Mouse (Mus musculus): Measurements from ENCODE around the gene Cab39l.
A peak's percentile ranks its signal among the peaks of the same experiment; 100 is the strongest.
"Not testable (repeated sequence)": the region's sequence is repeated elsewhere in the genome, so short reads cannot be mapped to it uniquely, and the experiment has no call there.

Cab39l gene

GRCm38 (mm10) chr14:59440558-59441471 lies at the start of gene Cab39l, which contains the start of gene Setdb2:
Gene Cab39l, plus strand, starts transcription at chr14:59440972.
Gene Setdb2, minus strand, starts transcription at chr14:59440884.
- peak; percentile 96 for DNase-seq

DNA sequence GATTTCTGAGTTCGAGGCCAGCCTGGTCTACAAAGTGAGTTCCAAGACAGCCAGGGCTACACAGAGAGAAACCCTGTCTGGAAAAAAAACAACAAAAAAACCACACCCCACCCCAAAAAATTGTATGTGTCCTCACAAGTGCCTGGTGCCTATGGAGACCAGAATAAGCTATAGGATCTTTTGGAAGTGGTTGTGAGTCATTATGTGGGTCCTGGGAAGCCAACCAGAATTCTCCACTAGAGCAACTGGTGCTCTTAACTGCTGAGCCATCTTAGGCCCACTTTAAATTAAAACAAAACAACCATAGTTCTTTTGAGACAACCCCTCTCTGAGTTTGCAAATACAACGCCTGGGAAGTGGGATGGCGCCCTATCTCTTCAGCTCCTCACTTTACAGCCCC lies 45.5 kb upstream of the Cab39l start, which contains the start of gene Phf11c:
Phf11c (minus strand) TSS at position 101 of the 400 bp plus-strand sequence.
- DNase-seq = no peak

GRCm38 (mm10) chr14:59396999-59397398 lies 43.8 kb upstream of the Cab39l start:
- DNase-seq = no peak

GRCm38 (mm10) chr14:59414979-59415378 lies 25.8 kb upstream of the Cab39l start:
- not testable (repeated sequence) for DNase-seq

DNA sequence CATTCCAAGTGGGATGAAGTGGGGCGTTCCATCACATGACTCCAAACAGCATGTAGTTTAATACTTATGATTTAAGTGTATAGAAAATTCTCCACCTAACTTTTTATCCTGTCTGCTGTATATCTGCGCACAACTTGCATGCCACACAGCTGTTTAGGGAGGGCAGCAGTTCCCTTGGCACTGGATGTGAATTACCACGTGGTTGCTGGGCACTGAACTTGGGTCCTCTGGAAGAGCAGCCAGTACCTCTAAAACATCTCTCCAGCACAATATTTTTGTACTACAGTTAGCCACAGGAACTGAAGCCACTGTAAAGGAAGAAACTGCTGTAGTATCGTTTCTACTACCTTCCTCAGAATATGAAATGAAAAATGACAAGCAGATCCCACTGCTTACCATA lies 22.6 kb upstream of the Cab39l start:
- DNase-seq = no peak

DNA sequence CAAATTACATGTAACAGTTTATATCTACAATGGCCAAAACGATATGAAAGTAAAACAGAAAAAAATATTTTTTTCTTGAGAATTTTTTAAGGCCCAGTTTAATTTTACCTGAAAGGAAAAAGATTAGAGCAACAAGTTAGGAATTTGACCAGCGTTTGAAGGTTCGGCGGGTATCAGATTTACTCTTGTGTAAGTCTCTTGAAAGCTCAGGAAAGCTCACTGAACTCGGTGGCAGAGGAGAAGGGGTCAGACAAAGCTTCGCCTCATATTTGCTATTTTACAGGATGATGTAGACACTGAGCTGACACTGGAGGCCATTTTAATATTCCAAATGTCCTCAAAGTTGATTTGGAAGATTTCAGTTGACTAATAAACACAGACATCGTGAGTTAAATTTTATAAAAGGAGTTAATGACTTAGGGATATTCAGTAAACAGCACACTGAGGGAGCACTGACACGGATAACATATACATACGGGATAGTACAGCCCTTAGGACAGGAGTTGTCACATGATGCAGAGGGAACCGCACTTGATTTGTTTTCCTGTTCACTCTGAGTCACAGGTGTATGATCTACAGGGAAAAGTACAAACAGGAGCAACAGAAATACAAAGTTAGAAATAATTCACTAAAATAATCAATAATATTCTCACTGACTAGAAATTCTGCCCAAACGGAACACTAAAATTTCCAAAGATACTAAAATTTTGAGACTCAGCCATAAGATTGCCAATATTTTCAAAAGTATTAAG lies 17.7 kb upstream of the Cab39l start:
- DNase-seq = no peak

- no peak for DNase-seq
Measured at GRCm38 (mm10) chr14:59430556-59430955, 10.2 kb upstream of the Cab39l start.

- DNase-seq = no peak
Measured at GRCm38 (mm10) chr14:59433902-59434301, 6.9 kb upstream of the Cab39l start.

DNA sequence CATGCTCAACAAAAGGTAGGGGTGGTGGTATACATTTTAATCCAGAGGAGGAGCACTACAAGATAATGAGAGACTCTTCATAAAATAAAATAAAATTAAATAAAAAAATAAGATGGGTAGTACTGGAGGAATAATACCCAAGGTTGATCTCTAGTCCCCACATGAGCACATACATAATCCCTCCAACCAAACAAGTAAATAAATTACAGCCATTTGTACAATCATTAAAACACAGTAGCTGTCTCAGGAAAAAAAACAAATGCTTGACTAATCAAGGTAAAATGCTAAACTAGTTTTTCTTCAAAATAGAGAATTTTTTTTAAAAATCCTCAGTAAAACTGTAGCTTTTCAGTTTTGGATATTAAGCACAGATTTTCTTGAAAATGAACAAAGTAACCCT lies 5.6 kb upstream of the Cab39l start:
- DNase-seq = no peak

GRCm38 (mm10) chr14:59437398-59437797 lies 3.4 kb upstream of the Cab39l start:
- no peak for DNase-seq

GRCm38 (mm10) chr14:59438505-59438904 lies 2.3 kb upstream of the Cab39l start:
- no peak for DNase-seq

DNA sequence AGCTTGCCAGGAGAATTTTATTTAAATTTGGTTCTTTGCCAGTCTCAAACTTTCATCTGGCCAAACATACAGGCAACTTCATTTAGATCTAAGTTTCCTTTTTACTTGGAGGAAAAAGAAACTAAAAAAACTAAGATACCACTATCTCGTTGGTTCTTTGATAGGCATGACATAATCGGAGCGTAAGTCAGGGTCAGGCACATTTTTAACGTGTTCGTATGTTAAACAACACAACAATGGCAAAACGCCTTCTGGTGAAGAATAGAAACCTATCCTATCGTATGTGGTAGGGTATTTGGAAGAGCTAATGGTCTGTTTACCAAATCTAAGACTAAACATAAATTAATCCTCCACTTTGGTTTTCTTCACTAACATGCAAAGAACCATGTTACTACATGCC lies 733 bp upstream of the Cab39l start:
- peak; percentile 2 for DNase-seq

DNA sequence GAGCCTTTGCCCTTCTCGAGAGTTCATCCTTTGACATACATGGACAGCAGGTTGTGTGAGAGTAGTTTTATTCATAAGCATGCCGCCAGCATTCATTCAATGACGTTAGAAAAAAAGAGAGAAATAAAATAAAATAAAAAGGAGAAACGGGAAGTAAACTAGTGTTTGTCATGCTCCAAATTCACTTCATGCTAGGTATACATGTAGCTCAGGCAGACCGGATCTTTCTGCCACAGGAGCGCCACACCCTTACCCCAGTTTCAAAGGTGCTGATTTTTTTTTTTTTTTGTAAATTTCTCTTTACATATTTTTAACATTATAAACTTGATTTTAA lies 667 bp downstream of the Cab39l start:
- no peak for DNase-seq

DNA sequence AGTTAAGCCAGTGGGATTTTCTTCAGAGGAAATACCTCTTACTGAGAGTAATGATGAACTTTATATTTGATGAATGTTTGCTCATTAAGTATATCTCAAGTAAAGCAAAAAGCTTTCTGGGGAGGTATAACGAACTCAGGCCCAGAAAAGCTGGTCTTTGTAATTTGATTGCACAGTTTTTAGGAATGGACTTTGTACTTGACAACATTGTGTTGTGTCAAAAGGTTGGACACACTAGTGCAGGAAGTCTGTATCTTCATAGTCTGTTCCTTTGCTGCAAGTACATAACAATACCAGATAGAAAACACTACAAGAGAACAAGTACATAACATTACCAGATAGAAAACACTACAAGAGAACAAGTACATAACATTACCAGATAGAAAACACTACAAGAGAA lies 4.6 kb downstream of the Cab39l start:
- DNase-seq = no peak

GRCm38 (mm10) chr14:59447981-59448380 lies 7.2 kb downstream of the Cab39l start:
- no peak for DNase-seq

- DNase-seq = no peak
Measured at GRCm38 (mm10) chr14:59466503-59466902, 25.7 kb downstream of the Cab39l start.

DNA sequence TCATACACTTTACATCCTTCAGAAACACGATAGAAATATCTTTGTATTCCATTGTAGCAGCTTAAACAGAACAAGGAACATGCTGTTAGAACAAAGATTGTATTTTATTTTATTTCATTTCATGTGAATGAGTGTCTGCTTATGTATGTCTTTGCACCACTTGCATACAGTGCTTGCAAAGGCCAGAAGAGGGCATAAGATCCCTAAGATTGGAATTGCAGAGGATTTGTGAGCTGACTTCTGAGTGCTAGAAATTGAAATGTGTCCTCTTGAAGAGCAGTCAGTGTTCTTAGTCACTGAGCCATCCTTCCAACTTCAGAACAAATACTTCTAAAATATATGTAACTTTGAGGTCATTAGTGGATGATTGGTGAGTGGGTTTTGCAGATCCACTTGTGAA lies 27.0 kb downstream of the Cab39l start:
- DNase-seq = peak; percentile 5

DNA sequence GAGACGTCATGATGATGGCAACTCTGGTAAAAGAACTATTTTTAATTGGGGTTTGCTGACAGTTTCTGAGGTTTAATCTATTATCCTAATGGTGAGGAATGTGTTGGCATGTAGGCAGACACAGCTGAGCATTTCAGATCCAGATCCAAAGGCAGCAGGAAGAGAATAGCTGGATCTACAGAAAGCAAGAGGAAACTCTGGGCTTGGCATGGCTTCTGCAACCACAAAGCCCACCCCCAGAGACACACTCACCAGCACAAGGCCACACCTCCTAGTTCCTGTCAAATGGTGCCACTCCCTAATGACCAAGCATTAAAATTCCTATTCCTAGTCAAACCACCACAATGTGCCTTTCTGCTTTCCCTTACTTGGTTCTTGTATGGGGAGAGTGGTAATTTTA lies 30.0 kb downstream of the Cab39l start:
- no peak for DNase-seq

- DNase-seq = peak; percentile 2
Measured at GRCm38 (mm10) chr14:59478699-59479098, 37.9 kb downstream of the Cab39l start.

GRCm38 (mm10) chr14:59485247-59485810 lies 44.6 kb downstream of the Cab39l start:
- no peak for DNase-seq

GRCm38 (mm10) chr14:59492376-59492775 lies 51.6 kb downstream of the Cab39l start:
- DNase-seq = no peak

GRCm38 (mm10) chr14:59497928-59498327 lies 57.2 kb downstream of the Cab39l start:
- no peak for DNase-seq

GRCm38 (mm10) chr14:59504831-59505230 lies 64.1 kb downstream of the Cab39l start:
- DNase-seq = no peak

- no peak for DNase-seq
Measured at GRCm38 (mm10) chr14:59506139-59506538, 65.4 kb downstream of the Cab39l start.

All from embryo, embryonic 11 days (tissue).